Mouse (Mus musculus): ENCODE results near the gene Arhgap45.

Gene Arhgap45

DNA sequence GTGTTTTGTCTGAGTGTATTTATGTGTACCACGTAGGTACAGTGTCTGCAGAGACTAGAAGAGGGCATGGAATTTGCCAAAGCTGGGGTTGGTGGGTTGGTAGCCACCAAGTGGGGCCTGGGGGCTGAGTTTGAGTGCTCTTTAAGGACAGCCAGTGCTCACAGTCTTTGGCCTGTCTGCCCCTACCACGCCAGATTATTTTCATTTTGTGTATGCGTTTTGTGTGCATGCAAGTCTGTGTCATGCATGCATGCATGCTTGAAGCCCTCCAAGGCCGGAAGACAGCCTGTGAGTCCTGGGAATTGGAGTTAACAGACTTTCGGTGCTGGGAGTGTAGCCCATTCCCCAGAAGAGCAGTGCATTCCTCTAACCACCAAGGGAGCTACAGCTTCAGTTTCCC lies 38.9 kb downstream of the Arhgap45 start:
- ATAC-seq (ENCODE audit: low TSS enrichment) = no peak

- no peak for ATAC-seq (ENCODE audit: low TSS enrichment)
Measured at GRCm38 (mm10) chr10:80055891-80056290, 39.4 kb downstream of the Arhgap45 start.

DNA sequence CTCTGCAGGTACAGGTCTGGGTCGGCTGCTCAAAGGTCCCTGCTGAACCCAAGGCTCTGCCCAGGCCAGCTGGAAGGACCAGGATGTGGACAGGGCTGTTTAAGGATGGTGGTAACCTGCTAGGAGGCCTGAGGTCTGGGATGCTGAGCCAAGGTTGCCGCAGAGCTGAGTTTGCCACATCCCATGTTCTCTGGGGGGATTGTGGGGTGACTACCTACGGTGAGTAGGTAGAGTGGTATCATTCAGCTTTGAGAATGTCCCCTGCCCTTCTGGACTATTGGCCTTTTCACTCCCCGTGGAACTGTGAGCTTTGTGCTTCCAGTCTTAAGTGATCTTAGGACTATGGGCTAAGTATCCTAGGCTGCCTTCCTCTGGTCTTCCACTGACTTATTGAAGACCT lies 40.1 kb downstream of the Arhgap45 start:
- ATAC-seq (ENCODE audit: low TSS enrichment) = no peak

- ATAC-seq (ENCODE audit: low TSS enrichment) = no peak
Measured at GRCm38 (mm10) chr10:80056976-80057682, 40.7 kb downstream of the Arhgap45 start.

- ATAC-seq (ENCODE audit: low TSS enrichment) = no peak
Measured at GRCm38 (mm10) chr10:80057683-80058326, 41.4 kb downstream of the Arhgap45 start.

DNA sequence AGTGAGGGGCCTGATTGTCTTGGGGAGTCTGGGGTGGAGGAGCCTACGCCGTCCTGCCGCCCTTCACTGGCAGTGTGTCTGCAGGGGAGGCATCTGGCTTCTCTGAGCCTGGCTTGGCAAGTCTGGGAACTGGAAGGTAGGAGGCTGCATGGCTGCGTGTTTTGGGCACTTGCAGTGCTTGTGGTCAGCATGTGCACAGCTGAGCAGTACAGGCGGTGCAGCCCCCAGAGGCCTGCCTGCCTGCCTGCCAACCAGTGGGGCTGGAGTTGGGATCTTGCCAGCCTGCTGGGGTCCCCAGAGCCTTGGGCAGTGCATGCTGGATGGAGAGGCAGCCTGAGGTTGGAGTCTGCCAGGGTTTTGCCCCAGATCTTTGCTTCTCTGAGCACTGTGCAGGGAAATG lies 46.7 kb downstream of the Arhgap45 start:
- peak; percentile 54; the same call in 1 of the 2 replicates for ATAC-seq (ENCODE audit: low TSS enrichment)

GRCm38 (mm10) chr10:80063877-80064650 lies 47.6 kb downstream of the Arhgap45 start:
- ATAC-seq (ENCODE audit: low TSS enrichment) = no peak

GRCm38 (mm10) chr10:80069251-80069650 lies 52.8 kb downstream of the Arhgap45 start:
- no peak for ATAC-seq (ENCODE audit: low TSS enrichment)

- ATAC-seq (ENCODE audit: low TSS enrichment) = no peak
Measured at GRCm38 (mm10) chr10:80069948-80070450, 53.5 kb downstream of the Arhgap45 start.

DNA sequence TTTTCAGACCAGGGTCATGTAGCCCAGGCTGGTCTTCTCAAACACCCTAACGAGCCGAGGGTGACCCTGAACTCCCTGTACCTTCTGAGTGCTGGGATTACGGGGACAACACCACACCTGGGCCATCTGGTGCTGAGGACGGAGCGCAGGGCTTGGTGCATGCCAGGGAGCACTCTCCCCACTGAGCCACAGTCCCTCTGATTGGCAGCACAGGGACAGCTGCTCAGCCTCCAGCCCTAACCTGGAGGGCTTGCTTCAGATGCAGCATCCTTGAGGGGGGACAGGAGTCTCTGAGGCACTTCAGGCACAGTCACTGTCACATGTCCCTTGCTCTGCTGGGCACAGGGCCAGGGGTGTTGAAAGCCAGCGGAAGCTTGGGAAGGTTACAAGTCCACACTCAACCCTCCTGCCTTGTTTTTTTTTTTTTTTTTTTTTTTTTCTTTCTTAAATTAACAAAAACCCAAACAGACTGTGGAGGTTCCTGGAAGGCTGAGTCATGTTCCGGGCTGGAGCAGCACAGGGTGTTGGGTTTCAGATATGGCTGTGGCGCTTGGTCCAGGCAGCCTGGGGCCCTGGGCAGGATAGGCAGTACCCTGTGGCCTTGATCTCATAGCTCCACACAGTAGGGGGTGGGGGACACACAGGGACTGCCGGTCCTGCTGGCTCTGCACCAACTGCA lies 54.5 kb downstream of the Arhgap45 start:
- peak; percentile 68 for ATAC-seq (ENCODE audit: low TSS enrichment)

- ATAC-seq (ENCODE audit: low TSS enrichment) = no peak
Measured at GRCm38 (mm10) chr10:80071516-80071900, 55.1 kb downstream of the Arhgap45 start.

- ATAC-seq (ENCODE audit: low TSS enrichment) = no peak
Measured at GRCm38 (mm10) chr10:80072623-80073489, 56.4 kb downstream of the Arhgap45 start.

GRCm38 (mm10) chr10:80074813-80075601 lies 58.6 kb downstream of the Arhgap45 start:
- peak; percentile 53; the same call in 1 of the 2 replicates for ATAC-seq (ENCODE audit: low TSS enrichment)

GRCm38 (mm10) chr10:80075924-80076323 lies 59.5 kb downstream of the Arhgap45 start:
- ATAC-seq (ENCODE audit: low TSS enrichment) = no peak

DNA sequence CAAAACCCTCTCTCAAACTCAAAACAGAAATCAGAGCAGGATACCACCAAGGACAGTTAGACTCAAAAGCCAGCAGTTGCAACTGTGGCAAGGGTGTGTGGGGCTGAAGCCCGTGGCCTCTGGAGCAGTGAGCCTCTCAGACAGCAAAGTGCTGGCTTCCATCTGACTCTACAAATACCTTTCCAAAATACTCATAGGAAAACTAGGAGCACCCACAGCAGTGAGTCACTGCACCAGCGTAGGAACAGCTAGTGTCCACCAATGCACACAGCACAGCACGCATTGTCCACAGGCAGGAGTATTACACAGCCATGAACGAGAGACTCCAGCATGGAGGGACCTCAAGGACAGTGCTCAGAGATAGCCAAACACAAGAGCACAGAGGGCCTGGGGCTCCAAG lies 59.9 kb downstream of the Arhgap45 start:
- ATAC-seq (ENCODE audit: low TSS enrichment) = no peak

GRCm38 (mm10) chr10:80077312-80077711 lies 60.9 kb downstream of the Arhgap45 start:
- ATAC-seq (ENCODE audit: low TSS enrichment) = no peak

- ATAC-seq (ENCODE audit: low TSS enrichment) = no peak
Measured at GRCm38 (mm10) chr10:80078366-80078765, 61.9 kb downstream of the Arhgap45 start.

DNA sequence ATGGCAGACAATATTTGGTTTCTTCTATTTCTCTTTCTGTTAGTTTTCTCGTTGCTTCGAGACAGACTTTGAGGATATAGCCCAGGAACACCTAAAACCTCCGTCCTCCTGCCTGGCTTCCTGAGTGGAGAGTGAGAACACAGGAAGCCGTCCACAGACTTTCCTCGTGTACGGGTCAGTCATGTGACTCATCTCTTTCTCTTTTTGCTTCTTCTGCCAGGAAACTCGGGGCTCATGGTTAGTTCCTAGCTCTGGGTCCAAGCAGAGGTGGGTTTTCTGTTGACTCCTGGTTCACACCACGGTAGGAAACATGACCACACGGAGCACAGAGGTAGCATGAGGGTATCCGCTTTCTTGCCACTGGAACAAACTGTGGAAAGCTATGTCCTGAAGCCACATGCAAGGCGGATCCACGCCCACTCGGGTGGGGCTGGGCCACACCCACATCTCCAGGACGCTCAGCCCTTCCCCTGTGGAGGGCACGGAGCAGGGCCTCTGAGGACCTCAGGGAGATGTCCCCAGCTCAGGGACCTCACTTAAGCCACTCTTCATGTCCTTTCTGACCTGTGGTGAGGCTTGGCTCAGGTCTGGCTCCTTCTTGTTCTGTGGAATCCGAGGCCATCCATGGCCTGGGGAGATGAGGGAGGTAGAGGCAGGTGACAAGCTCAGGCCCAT lies 64.1 kb downstream of the Arhgap45 start:
- ATAC-seq (ENCODE audit: low TSS enrichment) = no peak
